Mouse (Mus musculus): ENCODE data around the gene Zglp1. TPM values are rescaled to one million over a fixed set of nuclear protein-coding genes. Genes with fewer than 3 reads are reported as not detected.

Zglp1 gene
- total RNA-seq, 2 experiments from 2014 or later, result not detected

- intact Hi-C loops (cut with DNase I), result loop anchor here (1.0 to 5.0 kb wide), 4 partner anchors 15 to 107 kb away; partner anchors contain the start of genes Gm38431, Icam1, Mrpl4 and Raver1
- peak; percentile 87 to 88 for DNase-seq
Measured at GRCm38 (mm10) chr9:21029291-21030054, 37.4 kb downstream of the Zglp1 start, which contains the start of gene Icam4. Icam4 (plus strand) TSS chr9:21029373.

GRCm38 (mm10) chr9:21028560-21029110 is 38.3 kb downstream of the Zglp1 start:
- intact Hi-C loops (cut with DNase I), result loop anchor here (1.0 to 2.0 kb wide), 2 partner anchors 14 to 26 kb away; partner anchors contain the start of genes Icam1 and Mrpl4
- no peak for DNase-seq

- intact Hi-C loops (cut with DNase I), result loop anchor here (2.0 kb wide), 1 partner anchor 13 kb away; the partner anchor contains the start of gene Icam1
- DNase-seq, result no peak
Measured at GRCm38 (mm10) chr9:21027774-21028290, 39.1 kb downstream of the Zglp1 start.

GRCm38 (mm10) chr9:21026849-21027248 is 40.0 kb downstream of the Zglp1 start:
- no peak for DNase-seq
- intact Hi-C loops (cut with DNase I), result no loop called here

DNA sequence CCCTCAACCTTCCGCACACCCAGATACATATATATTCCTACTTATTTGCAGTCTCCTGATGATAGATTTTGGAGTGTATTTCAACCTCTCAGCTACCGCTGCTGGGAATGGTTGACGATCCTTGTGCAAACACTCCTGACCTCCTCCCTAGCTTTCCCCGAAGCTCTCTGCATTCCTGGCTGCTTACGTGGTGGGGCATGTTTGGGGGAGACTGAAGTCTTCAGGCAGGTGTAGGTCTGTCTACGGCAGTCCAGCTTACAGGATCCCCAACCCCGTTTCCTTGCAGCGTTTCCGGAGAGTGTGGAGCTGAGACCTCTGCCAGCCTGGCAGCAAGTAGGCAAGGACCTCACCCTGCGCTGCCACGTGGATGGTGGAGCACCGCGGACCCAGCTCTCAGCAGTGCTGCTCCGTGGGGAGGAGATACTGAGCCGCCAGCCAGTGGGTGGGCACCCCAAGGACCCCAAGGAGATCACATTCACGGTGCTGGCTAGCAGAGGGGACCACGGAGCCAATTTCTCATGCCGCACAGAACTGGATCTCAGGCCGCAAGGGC is 41.6 kb downstream of the Zglp1 start:
- DNase-seq, result no peak
- intact Hi-C loops (cut with DNase I), result no loop called here

- intact Hi-C loops (cut with DNase I), result no loop called here
- DNase-seq, result no peak
Measured at GRCm38 (mm10) chr9:21022726-21023125, 44.2 kb downstream of the Zglp1 start.

DNA sequence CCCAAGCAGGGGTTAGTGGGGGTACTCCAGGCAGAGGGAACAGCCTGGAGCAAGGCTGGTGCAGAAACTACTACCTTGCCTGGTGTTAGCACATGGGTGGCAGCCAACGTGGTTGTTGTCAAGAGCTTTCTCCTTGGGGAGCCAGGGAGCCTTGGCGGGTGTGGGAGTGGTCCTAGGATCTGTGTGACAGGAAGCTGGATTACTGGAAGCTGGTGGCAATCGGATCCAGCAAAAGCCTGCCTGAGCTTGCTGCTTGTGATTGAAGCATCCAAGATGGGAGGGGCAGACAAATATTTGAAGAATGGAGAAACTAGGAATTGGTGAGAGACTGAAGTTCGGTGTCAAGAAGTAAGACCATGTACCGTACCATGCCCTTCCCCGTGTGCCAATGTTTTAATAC is 44.6 kb downstream of the Zglp1 start:
- intact Hi-C loops (cut with DNase I), result no loop called here
- DNase-seq, result no peak

DNA sequence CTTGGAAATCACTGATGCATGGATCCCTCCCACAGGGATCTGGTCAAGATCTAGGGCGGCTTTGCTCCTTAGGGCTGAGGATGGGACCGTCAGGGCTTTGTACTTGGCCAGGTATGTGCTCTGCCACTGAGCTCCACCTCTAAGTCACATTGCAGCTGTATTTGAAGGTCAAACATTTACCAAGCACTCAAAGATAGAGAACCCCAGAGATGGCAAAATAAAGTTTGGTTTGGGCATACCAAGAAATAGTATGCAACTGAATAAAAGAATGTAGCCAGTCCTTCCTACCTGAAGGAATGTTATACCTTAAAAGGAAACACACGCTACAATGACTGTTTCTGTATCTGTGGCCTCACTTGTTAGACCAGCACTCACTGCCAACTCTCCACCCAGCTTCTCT is 45.5 kb downstream of the Zglp1 start:
- intact Hi-C loops (cut with DNase I), result no loop called here
- no peak for DNase-seq

DNA sequence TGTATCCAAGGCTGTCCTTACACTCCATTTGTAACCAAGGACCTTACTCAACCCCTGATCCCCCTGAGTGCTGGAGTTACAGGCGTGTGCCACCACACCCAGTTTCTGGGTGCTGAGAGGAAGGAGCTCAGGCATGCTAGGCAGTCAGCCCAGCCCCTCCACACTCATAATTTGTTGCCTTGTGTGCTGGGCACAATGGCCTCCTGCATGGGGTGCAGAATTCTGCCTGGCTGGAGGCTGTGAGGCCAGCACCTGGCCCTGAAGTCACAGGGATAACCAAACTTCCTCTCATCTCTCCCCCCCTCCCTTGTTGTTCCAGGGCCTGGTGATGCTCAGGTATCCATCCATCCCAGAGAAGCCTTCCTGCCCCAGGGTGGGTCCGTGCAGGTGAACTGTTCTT is 48.3 kb downstream of the Zglp1 start:
- intact Hi-C loops (cut with DNase I), result no loop called here

DNA sequence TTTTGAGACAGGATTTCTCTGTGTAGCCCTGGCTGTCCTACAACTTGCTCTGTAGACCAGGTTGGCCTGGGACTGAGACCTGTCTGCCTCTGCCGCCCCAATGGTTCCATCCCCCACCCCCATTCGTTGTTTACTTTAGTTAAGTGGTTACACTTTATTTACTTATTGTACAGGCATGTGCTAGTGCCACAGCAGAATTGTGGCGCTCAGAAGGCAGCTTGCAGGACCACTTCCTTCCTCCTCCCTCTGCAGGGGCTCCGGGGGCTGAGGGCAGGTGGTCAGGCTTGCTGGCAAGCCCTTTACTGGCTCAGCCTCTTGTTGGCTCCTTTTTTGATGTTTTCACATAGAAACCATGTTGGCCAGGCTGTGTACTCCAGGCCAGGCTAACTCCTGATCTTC is 49.7 kb downstream of the Zglp1 start:
- intact Hi-C loops (cut with DNase I), result no loop called here

More for the DNA sequence above, 48.3 kb downstream of the Zglp1 start:
- DNase-seq, result no peak

DNA sequence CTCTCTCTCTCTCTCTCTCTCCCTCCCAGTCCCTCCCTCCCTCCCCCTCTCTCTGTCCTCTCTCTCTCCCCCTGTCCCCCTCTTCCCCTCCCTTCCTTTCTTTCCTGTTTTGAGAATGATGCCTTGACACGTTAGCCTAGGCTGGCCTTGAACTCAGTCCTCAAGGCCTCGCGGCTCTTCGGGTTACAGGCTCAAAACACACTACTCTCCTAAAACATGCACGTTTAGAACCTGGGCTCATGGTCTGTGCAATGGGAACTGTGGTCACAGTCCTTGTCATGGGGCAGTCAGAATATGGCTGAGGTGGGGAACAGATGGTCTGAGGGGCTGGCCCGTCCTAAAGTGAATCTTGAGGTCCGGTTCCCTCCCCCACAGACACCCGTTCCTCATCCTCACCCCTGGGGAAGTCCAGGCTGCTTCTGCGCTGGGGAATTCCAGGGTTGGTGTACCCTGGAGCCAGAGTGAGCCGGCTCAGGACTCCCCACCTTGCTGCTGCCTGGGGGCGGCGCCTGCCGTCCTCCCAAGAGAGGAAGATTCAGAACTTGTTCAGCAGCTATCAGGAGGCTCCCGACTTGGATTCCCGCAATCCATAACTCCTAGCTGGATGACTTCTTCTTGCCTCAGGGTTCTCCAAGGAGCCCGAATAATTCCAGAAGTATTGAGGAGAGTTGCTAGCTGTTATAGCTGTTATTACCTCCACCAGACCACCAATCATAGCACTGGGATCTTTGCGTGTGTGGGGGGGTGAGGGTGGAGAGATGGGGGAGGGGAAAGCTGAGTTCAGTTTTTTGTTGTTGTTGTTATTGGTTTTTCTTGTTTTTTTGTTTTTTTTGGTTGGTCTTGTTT is 50.3 kb downstream of the Zglp1 start:
- intact Hi-C loops (cut with DNase I), result no loop called here
- DNase-seq, result peak; percentile 40 to 49

More for the DNA sequence above, 49.7 kb downstream of the Zglp1 start:
- DNase-seq, result no peak

DNA sequence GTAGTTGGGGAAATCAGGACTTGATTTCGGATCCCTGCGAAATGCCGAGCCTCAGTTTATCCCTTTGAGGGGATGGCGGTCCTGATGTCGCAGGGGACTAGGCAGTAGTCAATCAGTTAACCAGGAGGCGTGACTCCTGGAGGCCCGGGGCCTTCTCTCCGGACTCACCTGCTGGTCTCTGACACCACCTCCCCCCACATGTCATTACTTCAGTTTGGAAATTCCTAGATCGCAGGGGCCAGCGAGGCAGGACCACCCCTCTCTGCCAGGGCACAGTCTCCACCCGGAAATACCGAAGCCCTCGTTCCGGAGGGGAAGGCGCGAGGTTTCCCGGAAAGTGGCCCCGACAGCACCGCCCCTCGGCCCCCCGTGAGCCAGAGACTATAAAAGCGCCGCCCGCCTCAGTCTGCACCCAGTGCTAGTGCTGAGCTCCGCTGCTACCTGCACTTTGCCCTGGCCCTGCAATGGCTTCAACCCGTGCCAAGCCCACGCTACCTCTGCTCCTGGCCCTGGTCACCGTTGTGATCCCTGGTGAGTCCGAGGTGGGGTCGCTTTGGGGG is 51.2 kb downstream of the Zglp1 start, which contains the start of gene Icam1:
Gene Icam1, plus strand, starts transcription at position 415 of the 560 bp plus-strand sequence.
- intact Hi-C loops (cut with DNase I), result loop anchor here (2.0 kb wide), 1 partner anchor 13 kb away; the partner anchor contains the start of gene Icam4

DNA sequence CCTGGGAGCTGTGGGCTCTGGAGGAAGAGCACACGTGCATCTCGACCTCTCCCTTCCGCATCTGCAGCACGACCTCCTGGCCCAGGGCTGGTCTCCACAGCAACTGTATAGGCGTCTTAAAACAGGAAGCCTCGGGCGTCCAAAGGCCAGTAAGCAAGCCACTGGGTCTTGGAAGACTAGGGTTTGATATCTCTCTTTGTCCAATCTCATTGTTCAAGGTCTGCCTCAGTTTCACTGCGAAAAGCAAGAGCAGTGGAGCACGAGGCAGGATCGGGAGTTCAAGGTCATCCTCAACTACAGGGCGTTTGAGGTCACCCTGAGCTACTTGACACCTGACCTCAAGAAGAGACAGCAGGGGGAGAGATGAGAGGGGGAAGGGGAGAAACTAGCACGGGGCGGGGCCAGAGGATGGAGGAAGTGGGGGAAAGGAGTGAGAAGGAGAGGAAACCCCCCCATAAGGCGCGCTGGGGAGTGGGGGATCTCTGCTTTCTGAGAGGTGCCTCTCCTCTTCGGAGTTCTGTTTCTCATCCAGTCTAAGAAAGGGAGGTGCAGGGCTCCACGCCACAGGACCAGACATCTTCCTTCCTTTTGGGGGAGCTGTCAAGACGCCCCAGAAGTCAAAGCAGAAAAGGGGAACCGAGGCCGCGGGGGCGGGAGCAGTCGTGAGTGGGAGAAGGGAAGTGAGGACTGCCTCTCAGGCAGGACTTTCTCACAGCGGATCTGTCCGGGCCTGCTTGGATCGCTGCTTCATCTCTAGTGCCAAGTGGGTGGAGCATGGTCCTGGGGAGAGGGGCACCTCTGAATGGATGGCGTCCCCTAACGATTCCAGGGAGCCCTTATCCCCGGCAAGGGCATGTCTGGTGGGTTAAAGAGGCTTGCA is 52.0 kb downstream of the Zglp1 start:
- intact Hi-C loops (cut with DNase I), result loop anchor here (2.0 kb wide), 1 partner anchor 14 kb away; the partner anchor contains the start of gene Icam4

More for the DNA sequence above, 51.2 kb downstream of the Zglp1 start, which contains the start of gene Icam1:
- DNase-seq, result peak; percentile 76 to 78

More for the DNA sequence above, 52.0 kb downstream of the Zglp1 start:
- DNase-seq, result peak; percentile 65 to 73

Small RNA genes within 50 kb of the gene (microRNA-seq; reads per million reads assigned to microRNA genes)
- gene Mir1900 (ENCODE audit: borderline number of aligned reads in 2 of 2) (0 reads per million in 2 experiments), gene Mir7082 (ENCODE audit: borderline number of aligned reads in 2 of 2) (0 reads per million in 2 experiments)

Other genes starting within 250 kb of the Zglp1 start
- not detected for gene Rdh8, start 248.6 kb downstream of the Zglp1 start, total RNA-seq (2021)
- 1 to 10 TPM; 4.2 to 4.6 TPM for gene A230050P20Rik, start 198.5 kb downstream of the Zglp1 start, total RNA-seq (2021)
- gene Angptl6, start 187.4 kb downstream of the Zglp1 start, total RNA-seq (2021), result 1 to 10 TPM; 3.9 to 4.0 TPM
- gene Ppan, start 178.9 kb downstream of the Zglp1 start, total RNA-seq (2021), result 1 to 10 TPM; 5.8 to 8.7 TPM
- 100 to 1,000 TPM; 104 to 117 TPM for gene Eif3g, start 168.5 kb downstream of the Zglp1 start, total RNA-seq (2021)
- 10 to 100 TPM; 13.0 to 13.6 TPM for gene Dnmt1, start 107.2 kb downstream of the Zglp1 start, total RNA-seq (2021)
- gene S1pr2, start 90.3 kb downstream of the Zglp1 start, total RNA-seq (2021), result 1 to 10 TPM; 3.9 to 5.1 TPM
- 100 to 1,000 TPM; 139 to 148 TPM for gene Mrpl4, start 64.4 kb downstream of the Zglp1 start, total RNA-seq (2021)
- gene Icam1, start 51.1 kb downstream of the Zglp1 start, total RNA-seq (2021), result 1 to 10 TPM; 8.5 to 9.9 TPM
- 1 to 10 TPM in 1 of 2 experiments, under 1 TPM in 1; 0.65 to 1.1 TPM for gene Icam4, start 37.7 kb downstream of the Zglp1 start, total RNA-seq (2021)
- not detected for gene Icam5, start 35.0 kb downstream of the Zglp1 start, total RNA-seq (2021)
- under 1 TPM; 0.17 to 0.33 TPM for gene Gm49373, start 6.0 kb upstream of the Zglp1 start, total RNA-seq (2021)
- gene Fdx1l, start 6.5 kb upstream of the Zglp1 start, total RNA-seq (2021), result 10 to 100 TPM; 34.7 to 38.7 TPM
- 1 to 10 TPM in 1 of 2 experiments, under 1 TPM in 1; 0.51 to 1.9 TPM for gene Gm38431, start 24.9 kb upstream of the Zglp1 start, total RNA-seq (2021)
- 10 to 100 TPM; 25.1 to 27.7 TPM for gene Raver1, start 24.9 kb upstream of the Zglp1 start, total RNA-seq (2021)
- 1 to 10 TPM; 8.2 to 9.6 TPM for gene Tyk2, start 64.2 kb upstream of the Zglp1 start, total RNA-seq (2021)
- 100 to 1,000 TPM; 157 to 165 TPM for gene Cdc37, start 82.9 kb upstream of the Zglp1 start, total RNA-seq (2021)
- gene Pde4a, start 98.6 kb upstream of the Zglp1 start, total RNA-seq (2021), result 10 to 100 TPM; 45.9 to 52.0 TPM
- gene Keap1, start 172.3 kb upstream of the Zglp1 start, total RNA-seq (2021), result 10 to 100 TPM; 41.9 to 43.1 TPM
- gene S1pr5, start 181.3 kb upstream of the Zglp1 start, total RNA-seq (2021), result 1 to 10 TPM in 1 of 2 experiments, under 1 TPM in 1; 0.69 to 1.1 TPM
- gene Atg4d, start 198.2 kb upstream of the Zglp1 start, total RNA-seq (2021), result 10 to 100 TPM; 78.0 to 99.6 TPM
- 10 to 100 TPM; 16.5 to 18.0 TPM for gene Kri1, start 220.9 kb upstream of the Zglp1 start, total RNA-seq (2021)
- 10 to 100 TPM; 15.9 to 18.4 TPM for gene Cdkn2d, start 224.3 kb upstream of the Zglp1 start, total RNA-seq (2021)
- not detected for gene Ap1m2, start 245.2 kb upstream of the Zglp1 start, total RNA-seq (2021)